Mouse (Mus musculus) testis, postnatal 10 days (tissue): Measurements from ENCODE around the gene 1700001C19Rik.
"Not testable (repeated sequence)": the region's sequence is repeated elsewhere in the genome, so short reads cannot be mapped to it uniquely, and the experiment has no call there.

Experiments used
- DNase-seq: peaks from one replicate; pipeline ENCODE4 v3.0.0; 2021; ENCODE audit warnings: low spot score

The 1700001C19Rik gene

DNA sequence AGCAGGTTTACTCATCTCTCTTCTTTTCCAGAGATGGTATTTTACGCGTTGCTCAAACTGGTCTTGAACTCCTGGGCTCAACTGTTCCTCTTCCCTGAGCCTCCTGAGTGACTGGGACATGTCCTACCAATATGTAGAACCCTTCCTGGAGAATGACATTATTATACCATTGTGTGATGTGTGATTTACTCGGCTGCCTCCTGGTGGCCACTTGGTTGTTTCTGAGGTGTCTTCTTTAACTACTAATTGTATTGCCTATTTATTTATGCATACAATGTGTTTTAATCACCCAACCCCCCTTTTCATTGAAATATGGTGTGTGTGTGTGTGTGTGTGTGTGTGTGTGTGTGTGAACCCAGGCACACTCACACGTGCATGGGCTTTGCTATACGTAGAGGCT is 6.4 kb downstream of the 1700001C19Rik start:
- no peak for DNase-seq

- DNase-seq = no peak
Observed at GRCm38 (mm10) chr17:47428831-47429304, 8.3 kb downstream of the 1700001C19Rik start.

- no peak for DNase-seq
Observed at GRCm38 (mm10) chr17:47427316-47427715, 9.9 kb downstream of the 1700001C19Rik start.

GRCm38 (mm10) chr17:47424186-47424585 is 13.0 kb downstream of the 1700001C19Rik start:
- DNase-seq = no peak

- not testable (repeated sequence) for DNase-seq
Observed at GRCm38 (mm10) chr17:47422616-47423015, 14.6 kb downstream of the 1700001C19Rik start.

DNA sequence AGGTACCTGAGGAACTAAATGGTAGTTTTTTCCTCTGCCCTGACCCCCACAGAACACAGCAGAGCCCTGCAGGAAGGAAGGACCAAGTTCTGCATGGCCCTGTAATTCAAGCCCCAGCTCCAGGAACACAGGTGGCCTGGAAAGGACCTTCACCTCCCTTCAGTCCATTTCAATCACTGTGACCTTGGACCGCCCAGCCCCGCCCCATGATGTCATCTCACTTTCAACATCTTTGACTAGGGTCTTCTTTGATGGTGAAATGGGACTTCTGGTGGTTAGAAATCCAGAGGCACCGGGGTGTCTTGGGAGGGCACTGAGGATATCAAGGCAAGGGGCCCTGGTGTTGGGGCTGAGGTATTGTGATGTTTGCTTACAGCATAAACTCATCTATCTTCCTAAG is 15.6 kb downstream of the 1700001C19Rik start:
- no peak for DNase-seq

- no peak for DNase-seq
Observed at GRCm38 (mm10) chr17:47420195-47420594, 17.0 kb downstream of the 1700001C19Rik start.

GRCm38 (mm10) chr17:47409897-47410861 is 27.0 kb downstream of the 1700001C19Rik start:
- not testable (repeated sequence) for DNase-seq

DNA sequence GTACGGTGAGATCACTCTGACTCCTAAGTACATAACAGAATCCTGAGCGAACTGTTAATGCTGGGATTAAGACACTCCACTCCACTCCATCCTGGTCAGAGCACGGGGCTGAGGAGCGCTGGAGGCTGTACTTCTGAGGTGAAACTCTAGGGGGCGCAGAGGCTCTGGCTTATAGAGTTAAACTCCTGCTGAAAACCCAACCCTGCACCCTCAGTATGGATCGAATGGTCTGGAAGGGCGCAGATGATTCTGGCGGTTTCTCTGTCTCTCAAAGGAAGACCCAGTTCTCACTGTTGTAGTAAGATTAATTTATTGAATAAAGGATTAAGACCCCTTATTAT is 28.6 kb downstream of the 1700001C19Rik start:
- DNase-seq = peak; percentile 86

DNA sequence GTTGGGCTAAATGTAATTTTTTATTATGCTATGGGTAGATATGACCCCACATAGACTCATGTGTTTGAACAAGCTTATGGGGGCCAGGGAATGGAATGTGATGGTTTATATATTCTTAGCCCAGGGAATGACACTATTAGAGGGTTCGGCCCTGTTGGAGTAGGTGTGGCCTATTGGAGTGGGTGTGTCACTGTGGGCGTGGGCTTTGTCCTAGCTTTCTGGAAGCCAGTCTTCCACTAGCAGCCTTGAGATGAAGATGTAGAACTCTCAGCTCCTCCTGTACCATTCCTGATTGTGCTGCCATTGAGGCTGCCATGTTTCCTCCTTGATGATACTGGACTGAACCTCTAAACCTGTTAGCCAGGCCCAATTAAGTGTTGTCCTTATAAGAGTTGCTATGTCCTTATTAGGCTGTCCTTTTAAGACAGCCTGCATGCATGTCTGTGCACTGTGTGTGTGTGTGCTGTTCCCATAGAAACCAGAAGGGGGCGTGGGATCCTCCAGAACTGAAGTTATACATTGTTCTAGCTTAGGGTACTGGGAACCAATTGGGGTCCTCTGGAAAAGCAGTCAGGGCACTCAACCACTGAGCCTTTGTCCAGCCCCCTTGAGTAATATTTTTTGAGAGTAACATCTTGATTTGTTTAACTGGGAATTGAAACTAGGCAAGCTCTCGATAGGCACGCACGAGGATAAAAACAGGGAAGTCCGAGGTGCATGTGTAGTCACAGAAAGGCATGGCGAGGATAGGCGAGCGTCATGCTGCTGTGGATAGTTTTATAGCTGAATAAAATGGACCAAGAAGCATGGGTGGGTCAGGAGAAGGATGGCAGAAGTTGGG is 29.2 kb downstream of the 1700001C19Rik start:
- no peak for DNase-seq

GRCm38 (mm10) chr17:47400451-47400850 is 36.7 kb downstream of the 1700001C19Rik start, which contains the start of gene Guca1a:
Gene Guca1a (minus strand): TSS chr17:47400584.
- DNase-seq = no peak

GRCm38 (mm10) chr17:47399091-47399490 is 38.1 kb downstream of the 1700001C19Rik start:
- DNase-seq = no peak

DNA sequence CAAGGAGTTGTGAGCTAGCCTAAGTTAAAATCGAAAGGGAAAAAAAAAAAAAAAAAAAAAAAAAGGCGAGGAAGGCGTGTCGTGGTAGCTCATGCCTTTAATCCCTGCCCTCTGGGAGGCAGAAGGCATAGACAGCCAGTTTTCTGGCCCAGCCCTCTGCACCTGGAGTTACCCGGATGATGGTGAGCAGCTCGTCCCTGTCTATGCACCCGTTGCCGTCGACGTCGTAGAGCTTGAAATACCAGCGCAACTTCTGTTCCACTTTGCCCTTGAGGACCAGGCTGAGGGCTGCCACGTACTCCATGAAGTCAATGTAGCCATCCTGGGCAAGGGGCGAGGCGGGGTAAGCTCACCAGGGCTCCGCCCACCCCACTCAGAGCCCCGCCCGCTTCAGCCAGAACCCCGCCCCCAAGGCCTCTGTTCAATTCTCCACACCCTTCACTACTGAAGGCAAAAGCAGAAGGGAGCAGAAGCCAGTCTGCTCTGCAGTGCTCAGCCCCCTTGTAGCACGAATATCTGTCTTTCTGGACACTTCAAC is 41.7 kb downstream of the 1700001C19Rik start:
- peak; percentile 78 for DNase-seq

- DNase-seq = no peak
Observed at GRCm38 (mm10) chr17:47394223-47394869, 42.8 kb downstream of the 1700001C19Rik start.

DNA sequence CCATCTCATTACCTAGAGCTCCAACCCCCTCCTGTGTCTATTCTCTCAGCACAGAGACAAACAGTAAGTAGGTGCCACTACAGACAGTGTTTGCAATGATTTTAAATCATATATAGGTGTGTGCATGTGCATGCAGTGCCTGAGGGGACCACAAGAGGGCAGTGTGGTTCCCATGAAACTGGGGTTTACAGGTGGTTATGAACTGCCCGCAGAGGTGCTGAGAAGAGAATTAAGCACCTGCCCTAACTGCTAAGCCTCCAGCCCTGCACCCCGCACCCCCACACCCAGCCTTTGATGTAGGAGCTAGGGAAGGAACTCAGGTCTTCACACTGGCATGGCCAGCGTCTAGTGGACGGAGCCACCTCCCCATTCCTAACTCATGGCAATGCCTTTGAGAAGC is 50.5 kb downstream of the 1700001C19Rik start:
- peak; percentile 81 for DNase-seq

- DNase-seq = peak; percentile 58
Observed at GRCm38 (mm10) chr17:47385145-47385544, 52.0 kb downstream of the 1700001C19Rik start, which contains the start of gene Guca1b. Gene Guca1b (plus strand): TSS chr17:47385393.

DNA sequence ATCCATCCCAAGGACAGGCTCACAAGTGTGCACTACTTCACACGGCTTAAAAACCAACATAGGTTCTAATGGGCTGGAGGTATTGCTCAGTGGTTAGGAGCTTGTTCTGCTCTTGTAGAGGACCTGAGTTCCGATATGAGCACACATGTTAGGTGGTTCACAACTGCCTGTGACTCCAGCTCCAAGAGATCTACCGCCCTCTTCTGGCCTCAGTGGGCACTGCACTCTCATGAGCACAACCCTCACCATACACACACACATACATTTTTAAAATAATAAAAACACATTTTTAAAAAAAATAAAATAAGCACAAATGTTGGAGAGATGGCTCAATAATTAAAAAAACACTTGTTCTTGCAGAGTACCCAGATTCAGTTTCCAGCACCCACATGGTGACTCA is 53.1 kb downstream of the 1700001C19Rik start:
- DNase-seq = no peak

GRCm38 (mm10) chr17:47383266-47383665 is 53.9 kb downstream of the 1700001C19Rik start:
- no peak for DNase-seq

DNA sequence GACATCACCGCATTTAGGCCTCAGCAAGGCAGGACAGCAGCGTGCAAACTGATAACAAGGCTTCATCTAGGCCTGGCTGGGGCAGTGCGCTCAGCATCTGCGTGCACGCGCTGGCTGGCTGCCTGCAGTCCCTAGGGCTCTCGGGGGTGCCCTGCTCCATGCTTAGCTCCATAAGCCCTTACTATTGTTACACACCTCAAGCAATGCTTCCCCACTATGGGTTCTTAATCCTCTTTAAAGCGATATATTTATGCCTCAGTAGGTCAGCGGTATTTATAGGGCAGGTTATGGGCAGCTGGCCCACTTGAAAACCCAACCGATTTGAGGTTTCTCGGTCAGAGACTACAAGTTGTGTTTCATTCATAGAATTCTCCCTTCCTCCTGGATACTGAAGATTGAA is 55.3 kb downstream of the 1700001C19Rik start:
- DNase-seq = no peak

- DNase-seq = no peak
Observed at GRCm38 (mm10) chr17:47378133-47378532, 59.0 kb downstream of the 1700001C19Rik start.

DNA sequence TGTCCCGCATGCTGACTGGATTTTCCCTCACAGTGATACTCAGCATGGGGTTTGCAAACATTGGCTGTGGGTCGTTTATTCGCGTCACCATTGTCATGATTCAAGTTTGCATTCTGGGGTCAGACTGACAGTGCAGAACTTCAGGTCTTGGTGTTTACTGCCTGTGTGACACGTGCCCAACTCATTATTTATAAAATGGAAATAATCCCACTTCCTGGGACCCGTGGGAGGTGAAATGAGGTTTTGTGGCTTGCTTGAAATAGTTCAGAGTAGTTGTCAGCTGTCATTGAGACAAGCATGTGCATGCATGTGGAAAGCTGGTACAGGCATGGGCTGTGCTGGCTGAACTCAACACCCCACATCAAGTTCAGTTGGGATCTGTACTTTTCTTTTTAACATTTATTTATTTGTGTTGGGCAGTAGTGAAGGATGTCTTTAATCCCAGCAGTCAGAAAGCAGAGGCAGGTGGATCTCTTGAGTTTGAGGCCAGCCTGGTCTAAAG is 60.3 kb downstream of the 1700001C19Rik start:
- no peak for DNase-seq
